Comparison of ENCODE assay signal across 15 mouse cellular contexts in the genomic region with DNA sequence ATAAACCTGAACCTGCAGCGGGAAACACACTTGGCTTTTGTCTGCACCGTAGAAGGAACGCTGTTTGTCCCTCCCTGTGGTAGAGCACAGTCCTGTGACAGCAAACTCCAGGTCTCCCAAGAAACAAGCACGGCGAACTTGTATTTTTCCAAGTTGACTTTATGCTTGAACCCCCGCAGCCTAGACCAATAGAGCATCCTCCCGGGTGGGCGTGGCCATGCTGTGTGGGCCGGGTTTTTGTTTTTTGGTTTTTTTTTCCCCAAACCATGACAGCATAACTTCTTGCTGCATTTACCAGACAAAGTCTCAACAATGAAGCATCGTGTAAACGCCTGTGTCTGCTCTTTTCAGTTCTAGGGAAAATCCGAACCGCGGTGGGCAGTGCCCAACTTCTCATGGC. TPM values are rescaled to one million over a fixed set of nuclear protein-coding genes. Genes with fewer than 3 reads are reported as not detected.
A peak's percentile ranks its signal among the peaks of the same experiment; 100 is the strongest.
DNase-seq lines count a peak whose midpoint lies in the region; ATAC-seq and TF ChIP-seq lines count a peak whose summit lies in the region.
"Had no signal": no experiment of that assay in that cellular context is flagged by ENCODE, and none has a peak within 500 bp of the region (broad histone marks: within the 10 kb centered on the region; RNA-seq: fewer than 3 reads in every experiment).

No protein-coding gene starts in this region.

- H3K9me3 ChIP-seq in kidney, postnatal 0 days (replicated peaks; ENCODE audit: low read length) = no peaks in the 10 kb centered on the region
- no peaks in the 10 kb centered on the region for H3K9me3 ChIP-seq in liver, postnatal 0 days (ENCODE audit: low read length)
- H3K9me3 ChIP-seq: heart, embryonic 10.5 days; lung, embryonic 15.5 days had no signal

- no peaks in the 10 kb centered on the region for H3K27me3 ChIP-seq in kidney, postnatal 0 days (ENCODE audit: insufficient read depth, low read length)
- no peaks in the 10 kb centered on the region for H3K27me3 ChIP-seq in kidney, adult 2 months (replicated peaks; ENCODE audit: control insufficient read depth, insufficient read depth, low read length)
- no peaks in the 10 kb centered on the region for H3K27me3 ChIP-seq in testis, adult 2 months (ENCODE audit: control insufficient read depth, insufficient read depth, low read length)
- no peaks in the 10 kb centered on the region for H3K27me3 ChIP-seq in liver, postnatal 0 days (ENCODE audit: insufficient read depth, low read length)
- H3K27me3 ChIP-seq: lung, embryonic 15.5 days had no signal

- WGBS in kidney, postnatal 0 days = 42% methylated on average over 14 of the region's 14 CpGs
- WGBS in kidney, adult 2 months = 58% methylated on average over 14 of the region's 14 CpGs
- WGBS in liver, postnatal 0 days (ENCODE audit: insufficient replicate concordance) = 51% methylated on average over 14 of the region's 14 CpGs

- no peak for TF ChIP-seq CTCF in kidney, postnatal 0 days (IDR thresholded peaks at IDR 0.05; ENCODE audit: low read depth)
- no peak for TF ChIP-seq CTCF in kidney, adult 2 months (conservative IDR thresholded peaks at IDR 0.05; ENCODE audit: insufficient read depth, insufficient read length, low read depth, low read length)
- TF ChIP-seq CTCF in testis, adult 2 months (IDR thresholded peaks at IDR 0.05; ENCODE audit: control insufficient read depth, insufficient read depth, insufficient replicate concordance, low read depth, low read length) = no peak
- TF ChIP-seq CTCF in liver, postnatal 0 days (IDR thresholded peaks at IDR 0.05; ENCODE audit: low read depth) = no peak

- no peaks in the 10 kb centered on the region for H3K36me3 ChIP-seq in kidney, postnatal 0 days (ENCODE audit: insufficient read depth, low read length)
- H3K36me3 ChIP-seq in kidney, adult 2 months (ENCODE audit: control insufficient read depth, insufficient read depth, low read length) = no peaks in the 10 kb centered on the region
- H3K36me3 ChIP-seq in testis, adult 2 months (ENCODE audit: control insufficient read depth, insufficient read depth, low read length) = no peaks in the 10 kb centered on the region
- no peaks in the 10 kb centered on the region for H3K36me3 ChIP-seq in liver, postnatal 0 days (replicated peaks; ENCODE audit: insufficient read depth, low read length)
- H3K36me3 ChIP-seq: heart, embryonic 10.5 days; lung, embryonic 15.5 days had no signal

- H3K4me2 ChIP-seq in kidney, postnatal 0 days (ENCODE audit: low read length) = 0 out of 2 replicates have a peak overlapping the region, but pooled peaks have one; percentile 23
- no peak overlapping the region for H3K4me2 ChIP-seq in liver, postnatal 0 days (ENCODE audit: low read depth, low read length)
- H3K4me2 ChIP-seq: lung, embryonic 15.5 days had no signal

- H3K4me1 ChIP-seq in kidney, postnatal 0 days (replicated peaks; ENCODE audit: insufficient read depth, low read length) = no peaks in the 10 kb centered on the region
- H3K4me1 ChIP-seq in kidney, adult 2 months (ENCODE audit: control insufficient read depth, insufficient read depth, low read length) = no peaks in the 10 kb centered on the region; the same call in 1 of the 2 replicates
- peaks cover 9% of the 10 kb centered on the region for H3K4me1 ChIP-seq in testis, adult 2 months (ENCODE audit: control insufficient read depth, insufficient read depth, low read length)
- no peaks in the 10 kb centered on the region for H3K4me1 ChIP-seq in liver, postnatal 0 days (ENCODE audit: insufficient read depth)
- H3K4me1 ChIP-seq: heart, embryonic 10.5 days; lung, embryonic 15.5 days had no signal

- H3K4me3 ChIP-seq in kidney, postnatal 0 days (replicated peaks; ENCODE audit: low read depth, low read length) = no peak overlapping the region
- H3K4me3 ChIP-seq in kidney, adult 2 months (ENCODE audit: insufficient read depth, low read depth, low read length) = no peak overlapping the region
- H3K4me3 ChIP-seq in testis, adult 2 months (ENCODE audit: control insufficient read depth, low read depth, low read length) = peak overlapping the region; percentile 1; the same call in 1 of the 2 replicates
- H3K4me3 ChIP-seq in liver, postnatal 0 days (ENCODE audit: low read depth, low read length) = no peak overlapping the region
- H3K4me3 ChIP-seq: heart, embryonic 10.5 days; lung, embryonic 15.5 days had no signal

- no peak for ATAC-seq in kidney, postnatal 0 days (replicated peaks; ENCODE audit: low FRiP score, low read depth)
- ATAC-seq in frontal cortex, adult (ENCODE audit: low TSS enrichment) = no peak
- ATAC-seq in liver, postnatal 0 days = no peak
- ATAC-seq: CD4-positive, CD25-positive, alpha-beta regulatory T cell, adult 4 months had no signal

- TF ChIP-seq POLR2A in kidney, adult 2 months (IDR thresholded peaks at IDR 0.05; ENCODE audit: low read depth, low read length) = no peak
- no peak for TF ChIP-seq POLR2A in testis, adult 2 months (IDR thresholded peaks at IDR 0.05; ENCODE audit: control insufficient read depth, low read depth, low read length)

- no peak overlapping the region for H3K27ac ChIP-seq in kidney, postnatal 0 days
- H3K27ac ChIP-seq in kidney, adult 2 months (ENCODE audit: insufficient read depth, low read depth, low read length) = no peak overlapping the region
- H3K27ac ChIP-seq in testis, adult 2 months (ENCODE audit: control insufficient read depth, insufficient read depth, low read depth, low read length) = 0 out of 2 replicates have a peak overlapping the region, but pooled peaks have one; percentile 11
- no peak overlapping the region for H3K27ac ChIP-seq in liver, postnatal 0 days (ENCODE audit: low read depth)
- H3K27ac ChIP-seq: heart, embryonic 10.5 days; lung, embryonic 15.5 days had no signal

- DNase-seq in kidney, postnatal 0 days (ENCODE audit: low spot score) = peak; percentile 36
- no peak for DNase-seq in kidney, adult 2 months
- DNase-seq in testis, postnatal 14 days (ENCODE audit: low spot score) = no peak
- peak; percentile 71 to 84 for DNase-seq in adrenal gland, postnatal 36 days
- DNase-seq in liver, postnatal 0 days = no peak
- DNase-seq: cerebellum, adult 2 months; gastrocnemius, postnatal 10 days; heart, postnatal 4 days; right cerebral cortex, adult 18-20 months; thymus, postnatal 14 days had no signal

- no peak overlapping the region for H3K9ac ChIP-seq in kidney, postnatal 0 days (ENCODE audit: low read depth, low read length)
- no peak overlapping the region for H3K9ac ChIP-seq in liver, postnatal 0 days (replicated peaks)
- H3K9ac ChIP-seq: lung, embryonic 15.5 days had no signal

- TF ChIP-seq EP300 in liver, postnatal 0 days (IDR thresholded peaks at IDR 0.05; ENCODE audit: low read depth) = no peak

RNA-seq across cellular contexts. Expression of a gene that starts 44.5 kb away (rescaled TPM):
- polyA plus RNA-seq in kidney, postnatal 0 days (2015; fragmentation: Nextera tagmentation; extraction: Ambion mirVana) = 74.9 and 78.9 TPM in 2 replicates
- 20.1 and 20.7 TPM in 2 replicates for polyA plus RNA-seq in kidney, adult 2 months (2012; rRNA removed)
- polyA plus RNA-seq in testis, adult 2 months (2012; rRNA removed) = 47.5 and 50.9 TPM in 2 replicates
- total RNA-seq in adrenal gland, postnatal 36 days (2021) = 10 to 100 TPM; 42.0 to 48.8 TPM
- polyA plus RNA-seq in liver, postnatal 0 days (2015; fragmentation: Nextera tagmentation; extraction: Ambion mirVana) = 12.6 and 16.4 TPM in 2 replicates

Comparison
In these comparisons a context has a peak if more than half of its experiments do, and no peak if none do; other contexts are left out.
1. DNase-seq: peak in kidney, postnatal 0 days (single experiment) and adrenal gland, postnatal 36 days (2 of 2); none in kidney, adult 2 months (single experiment), testis, postnatal 14 days (single experiment) and liver, postnatal 0 days (single experiment).